Mouse (Mus musculus): Measurements from ENCODE around the gene Got1.
"Not testable (repeated sequence)": the region's sequence is repeated elsewhere in the genome, so short reads cannot be mapped to it uniquely, and the experiment has no call there.

The Got1 gene

GRCm38 (mm10) chr19:43521996-43522395 lies 2.4 kb downstream of the Got1 start:
- no peak for DNase-seq (ENCODE audit: low spot score)

GRCm38 (mm10) chr19:43521362-43521761 lies 3.0 kb downstream of the Got1 start:
- DNase-seq (ENCODE audit: low spot score), result no peak

GRCm38 (mm10) chr19:43520402-43520801 lies 4.0 kb downstream of the Got1 start:
- DNase-seq (ENCODE audit: low spot score), result no peak

- no peak for DNase-seq (ENCODE audit: low spot score)
Measured at GRCm38 (mm10) chr19:43519226-43519625, 5.2 kb downstream of the Got1 start.

GRCm38 (mm10) chr19:43518261-43518660 lies 6.1 kb downstream of the Got1 start:
- no peak for DNase-seq (ENCODE audit: low spot score)

- DNase-seq (ENCODE audit: low spot score), result no peak
Measured at GRCm38 (mm10) chr19:43517808-43518207, 6.6 kb downstream of the Got1 start.

DNA sequence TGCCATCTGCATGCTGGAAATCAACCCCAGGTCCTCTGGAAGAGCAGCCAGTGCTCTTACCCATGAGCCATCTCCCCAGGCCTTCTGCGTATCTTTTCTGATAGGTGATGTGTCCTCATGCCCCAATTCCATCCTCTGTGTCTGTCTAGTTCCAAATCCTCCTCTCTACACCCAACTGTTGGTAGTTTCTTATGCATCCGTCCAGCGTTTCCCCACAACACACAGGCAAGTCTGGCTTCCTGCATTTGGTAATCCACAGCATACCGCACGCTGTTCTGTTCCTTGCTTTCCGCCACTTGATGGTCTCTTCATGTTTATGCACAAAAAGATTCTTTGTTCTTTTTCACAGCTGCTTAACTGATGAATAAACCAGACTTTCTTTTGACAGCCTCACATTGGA lies 7.1 kb downstream of the Got1 start:
- DNase-seq (ENCODE audit: low spot score), result no peak

DNA sequence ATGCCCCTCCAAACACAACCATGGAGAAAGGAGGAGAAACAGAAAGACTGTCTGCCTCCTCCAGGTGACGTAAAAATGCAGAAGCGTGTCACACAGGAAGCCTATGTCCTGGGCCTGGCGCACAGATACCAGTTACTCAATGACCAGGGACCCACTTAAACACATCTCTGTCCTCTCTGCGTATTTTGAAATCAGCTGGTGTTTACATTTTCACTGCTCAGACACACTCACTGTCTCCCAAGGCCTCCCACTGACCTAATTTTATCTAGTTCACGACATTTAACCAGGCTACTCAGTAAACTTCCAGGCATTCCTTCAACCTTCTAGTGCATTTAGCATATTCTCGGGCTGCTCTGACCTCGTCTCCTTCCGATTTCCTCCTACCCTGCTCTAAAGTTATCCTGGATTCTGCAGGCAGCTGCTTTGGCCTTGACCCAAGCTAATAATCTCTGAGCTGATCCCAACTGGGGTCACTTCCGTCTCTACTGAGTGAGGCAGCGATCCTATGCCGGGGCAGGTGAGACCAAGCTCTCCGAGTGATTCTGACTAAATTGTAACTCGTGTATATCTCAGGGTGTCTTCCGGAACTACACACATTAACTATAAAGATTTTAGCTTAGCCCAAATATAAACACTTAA lies 7.9 kb downstream of the Got1 start:
- DNase-seq (ENCODE audit: low spot score), result no peak

DNA sequence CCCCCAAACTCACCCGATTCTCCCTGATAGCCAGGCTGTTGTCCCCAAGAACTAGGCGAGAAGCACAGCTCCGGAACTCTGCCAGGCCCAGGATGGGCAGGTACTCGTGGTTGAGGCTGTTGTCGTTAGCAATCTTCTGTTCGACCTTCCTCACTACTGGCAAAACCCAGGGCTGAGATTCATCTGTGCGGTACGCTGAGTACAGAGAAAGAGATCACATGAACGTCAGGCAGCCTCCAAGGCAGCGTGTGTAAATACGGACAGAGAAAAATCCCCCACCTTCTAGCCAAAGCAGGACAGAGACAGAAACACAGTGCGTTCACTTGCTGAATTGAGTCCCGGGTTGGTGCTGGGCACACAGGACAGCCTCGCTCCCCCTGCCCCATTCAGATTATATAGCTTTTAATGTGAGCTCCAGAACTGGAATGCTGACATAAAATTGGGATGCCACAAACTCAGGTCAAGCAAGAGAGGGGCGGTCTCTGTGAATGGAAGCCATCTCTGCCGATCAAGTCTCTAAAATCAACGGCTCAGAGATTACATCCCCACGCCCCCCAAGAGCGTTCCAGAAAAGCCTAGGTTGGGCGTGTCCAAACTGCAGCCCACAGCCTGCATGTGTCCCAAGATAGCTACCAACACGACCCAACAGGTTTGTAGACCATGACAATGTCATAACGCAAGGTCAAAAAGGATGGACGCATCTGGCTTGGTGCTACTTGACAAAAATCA lies 8.6 kb downstream of the Got1 start:
- no peak for DNase-seq (ENCODE audit: low spot score)

DNA sequence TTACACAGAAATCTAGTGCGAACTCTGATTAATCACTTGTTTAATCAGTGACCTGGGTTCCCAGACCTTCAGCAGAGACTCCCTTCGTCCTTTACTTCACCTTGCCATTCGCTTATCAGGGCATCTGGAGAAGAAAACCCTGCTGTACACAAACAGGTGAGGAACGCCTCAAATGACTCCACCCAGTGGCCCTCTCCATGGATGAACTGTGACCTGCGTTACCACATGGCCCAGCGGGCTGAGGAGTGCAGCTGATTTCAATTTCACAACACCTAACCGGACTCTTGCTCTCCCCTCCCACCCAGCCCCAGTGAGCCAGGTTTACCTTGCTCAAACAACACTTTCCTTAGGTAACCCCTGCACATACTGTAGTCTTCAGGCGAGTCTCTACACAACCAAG lies 10.5 kb downstream of the Got1 start:
- no peak for DNase-seq (ENCODE audit: low spot score)

- no peak for DNase-seq (ENCODE audit: low spot score)
Measured at GRCm38 (mm10) chr19:43511621-43512620, 12.5 kb downstream of the Got1 start.

DNA sequence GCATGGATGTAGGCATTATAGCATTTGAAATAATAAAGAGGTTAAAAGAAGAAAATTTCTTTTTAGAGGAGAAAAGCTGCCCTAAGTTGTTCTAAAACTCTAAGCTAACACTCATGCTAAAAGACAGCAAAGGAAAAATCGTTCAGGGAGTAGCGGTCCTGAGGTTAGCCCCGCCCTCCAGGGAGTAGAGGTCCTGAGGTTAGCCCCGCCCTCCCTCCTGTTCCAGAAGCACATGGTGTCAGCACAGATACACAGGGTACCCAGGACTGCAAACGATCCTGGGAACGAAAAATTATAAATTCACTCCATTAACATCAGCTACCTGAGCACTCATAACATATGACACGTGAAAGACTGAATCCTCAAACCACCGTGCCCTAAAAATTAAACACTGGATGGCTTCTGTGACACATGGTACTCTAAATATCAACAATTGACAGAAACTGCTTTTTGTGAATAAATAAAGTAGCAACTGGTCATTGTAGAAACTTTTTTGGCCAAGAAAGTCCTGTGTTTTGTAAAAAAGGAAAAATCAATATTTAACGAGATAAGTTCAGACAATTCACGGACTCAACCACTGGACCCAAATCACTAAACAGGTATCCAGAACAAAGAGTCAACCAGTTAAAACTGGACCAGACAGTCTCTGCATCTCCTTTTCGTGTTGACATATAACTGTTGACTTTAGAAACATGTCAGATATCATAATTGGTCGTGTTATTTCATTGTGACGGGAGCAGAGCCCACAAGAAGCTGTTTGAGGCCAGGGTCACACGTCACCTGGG lies 13.8 kb downstream of the Got1 start:
- DNase-seq (ENCODE audit: low spot score), result no peak

DNA sequence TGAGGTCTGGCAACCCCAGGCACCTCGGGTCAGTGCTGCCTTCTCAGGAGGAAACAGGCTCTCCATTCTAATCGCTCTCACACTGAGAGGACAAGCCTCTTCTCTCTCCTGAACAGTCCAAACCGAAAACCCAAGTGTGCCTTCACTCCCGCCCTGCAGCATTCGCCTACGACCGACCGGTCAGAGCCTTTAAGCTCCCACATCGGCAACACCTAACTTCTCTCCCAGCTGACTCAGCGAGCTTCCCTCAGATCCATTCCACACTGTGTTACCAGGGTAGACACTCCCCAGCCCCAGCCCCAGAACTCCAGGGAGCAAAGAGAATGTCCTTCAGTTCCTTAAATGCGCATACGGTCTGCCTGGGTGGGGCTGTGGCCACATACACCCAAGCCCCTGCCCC lies 19.0 kb downstream of the Got1 start:
- no peak for DNase-seq (ENCODE audit: low spot score)

GRCm38 (mm10) chr19:43503593-43503992 lies 20.8 kb downstream of the Got1 start:
- DNase-seq (ENCODE audit: low spot score), result not testable (repeated sequence)

- DNase-seq (ENCODE audit: low spot score), result no peak
Measured at GRCm38 (mm10) chr19:43502630-43503029, 21.8 kb downstream of the Got1 start.

- DNase-seq (ENCODE audit: low spot score), result no peak
Measured at GRCm38 (mm10) chr19:43498874-43499273, 25.5 kb downstream of the Got1 start.

- no peak for DNase-seq (ENCODE audit: low spot score)
Measured at GRCm38 (mm10) chr19:43497440-43497839, 27.0 kb downstream of the Got1 start.

- DNase-seq (ENCODE audit: low spot score), result no peak
Measured at GRCm38 (mm10) chr19:43495846-43496245, 28.6 kb downstream of the Got1 start.

GRCm38 (mm10) chr19:43494914-43495313 lies 29.5 kb downstream of the Got1 start:
- DNase-seq (ENCODE audit: low spot score), result no peak

DNA sequence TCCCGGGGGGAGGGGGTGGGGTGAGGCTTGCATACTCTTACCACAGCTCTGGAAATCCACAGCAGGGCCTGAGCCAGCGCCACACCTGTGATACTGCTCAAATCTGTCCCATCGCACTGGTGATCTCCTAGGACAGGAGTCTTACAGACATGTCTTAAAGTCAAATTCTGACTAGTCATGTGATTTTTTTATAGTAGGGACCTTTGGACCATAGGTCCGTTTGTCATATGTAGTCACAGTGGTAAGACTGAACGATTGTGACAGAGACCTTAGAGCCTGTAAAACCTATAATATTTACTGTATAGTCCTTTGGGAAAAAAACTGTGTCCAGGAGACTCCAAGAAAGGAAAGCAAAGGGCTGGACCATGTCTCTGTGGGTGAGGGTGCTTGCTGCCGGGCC lies 30.5 kb downstream of the Got1 start:
- no peak for DNase-seq (ENCODE audit: low spot score)

GRCm38 (mm10) chr19:43493316-43493715 lies 31.1 kb downstream of the Got1 start:
- DNase-seq (ENCODE audit: low spot score), result not testable (repeated sequence)

DNA sequence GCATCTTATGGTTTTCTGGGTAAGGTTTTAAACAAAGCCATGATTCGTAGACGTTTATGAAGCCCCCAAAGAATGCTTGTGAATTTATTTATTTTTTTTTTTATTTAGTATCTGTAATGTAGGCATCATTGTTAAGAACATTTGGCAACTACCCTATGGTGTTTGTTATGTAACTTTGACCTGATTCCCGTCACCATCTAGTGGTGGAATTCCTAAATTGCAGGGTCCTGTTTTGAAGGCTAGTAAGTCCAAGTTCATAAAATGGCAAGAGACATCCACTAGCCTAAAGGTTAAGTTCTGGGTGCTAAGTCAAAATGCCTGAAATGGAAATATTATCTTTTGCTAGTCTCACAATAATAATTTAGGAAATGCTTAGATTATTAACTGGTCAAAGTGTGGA lies 37.0 kb downstream of the Got1 start:
- DNase-seq (ENCODE audit: low spot score), result no peak
